Mouse (Mus musculus) frontal cortex, adult 2 months (tissue): Measurements from ENCODE around the gene Bri3. TPM values are rescaled to one million over a fixed set of nuclear protein-coding genes. Genes with fewer than 3 reads are reported as not detected.
"Not testable (repeated sequence)": the region's sequence is repeated elsewhere in the genome, so short reads cannot be mapped to it uniquely, and the experiment has no call there.

ENCODE experiments used
- DNase-seq, 2 experiments: peaks; one replicate each; pipeline ENCODE4 v3.0.0; 2022; ENCODE audit warnings: low spot score in 1 of 2; ENCODE audit errors: extremely low spot score in 1 of 2
- polyA plus RNA-seq: library from polyadenylated mRNA; depleted of rRNA; stranded (reverse); fragments of >200 nt; gene quantifications from 2 replicates; pipeline ENCODE4 v1.2.3, GENCODE M21; 2012

The Bri3 gene
- polyA plus RNA-seq, 1 experiment, result 89.6 TPM

GRCm38 (mm10) chr5:144288391-144288790 lies 44.2 kb downstream of the Bri3 start:
- no peak for DNase-seq

DNA sequence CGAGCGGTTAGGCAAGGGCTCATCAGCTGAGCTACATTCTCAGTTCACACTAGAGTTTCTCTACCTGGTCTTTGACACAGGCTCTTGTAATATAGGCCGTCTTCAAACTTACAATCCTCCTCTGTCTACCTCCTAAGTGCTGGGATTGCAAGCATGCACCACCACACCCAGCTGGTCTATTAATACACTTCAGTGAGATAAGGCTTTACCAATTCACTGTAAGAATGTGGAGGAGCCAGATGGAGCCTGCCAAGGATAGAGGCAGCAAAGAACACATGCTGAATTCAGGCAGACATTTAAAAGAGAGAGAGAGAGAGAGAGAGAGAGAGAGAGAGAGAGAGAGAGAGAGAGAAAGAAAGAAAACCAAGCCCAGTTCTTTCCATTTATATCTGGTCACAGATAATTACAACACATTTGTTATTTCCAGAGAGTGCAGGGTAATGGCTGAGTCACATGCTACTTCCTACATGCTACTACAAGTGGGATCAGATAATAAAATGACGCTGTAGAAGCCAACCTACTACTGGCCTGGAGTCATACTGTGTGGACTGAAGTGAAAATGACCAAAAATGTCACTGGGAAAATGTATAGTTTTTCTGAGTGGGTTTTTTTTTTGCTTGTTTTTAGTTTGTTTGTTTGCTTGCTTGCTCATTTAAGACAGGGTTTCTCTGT lies 45.7 kb downstream of the Bri3 start:
- DNase-seq, result peak; percentile 30 to 42

DNA sequence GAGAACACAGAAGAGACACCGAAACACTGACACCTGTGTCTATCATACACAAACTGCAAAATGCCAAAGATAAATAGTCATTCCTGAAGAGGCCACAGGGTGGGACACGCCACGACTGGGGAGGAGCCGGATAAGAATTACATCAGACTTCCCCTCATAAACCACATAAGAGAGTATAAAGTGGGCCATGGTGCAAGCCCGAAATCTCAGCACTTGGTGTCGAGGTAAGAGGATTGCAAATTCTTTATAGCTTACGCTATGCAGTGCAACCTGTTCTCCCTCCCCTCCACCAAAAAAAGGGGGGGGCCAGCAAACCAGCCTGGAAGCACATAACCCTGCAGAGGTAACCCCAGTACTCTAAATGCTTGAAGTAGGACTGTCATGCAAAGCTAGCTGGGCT lies 50.7 kb downstream of the Bri3 start:
- no peak for DNase-seq

DNA sequence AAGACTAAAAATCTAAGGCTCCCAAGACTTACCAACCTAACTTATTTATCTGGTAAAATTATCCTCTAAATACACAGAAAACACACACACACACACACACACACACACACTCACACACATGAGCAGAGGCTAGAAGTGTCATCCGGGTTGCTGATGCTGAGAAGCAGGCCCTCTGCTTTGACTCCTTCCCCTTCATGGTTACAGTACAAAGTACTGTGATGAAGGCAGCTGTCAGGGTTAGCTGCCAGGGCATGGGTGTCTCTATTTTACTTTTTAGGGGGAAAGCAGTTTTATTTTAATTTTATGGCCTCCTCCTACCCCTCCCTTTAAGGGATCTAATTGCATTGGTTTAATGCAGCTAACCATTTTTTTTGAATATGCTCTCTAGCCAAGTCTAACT lies 51.1 kb downstream of the Bri3 start:
- DNase-seq, result no peak

DNA sequence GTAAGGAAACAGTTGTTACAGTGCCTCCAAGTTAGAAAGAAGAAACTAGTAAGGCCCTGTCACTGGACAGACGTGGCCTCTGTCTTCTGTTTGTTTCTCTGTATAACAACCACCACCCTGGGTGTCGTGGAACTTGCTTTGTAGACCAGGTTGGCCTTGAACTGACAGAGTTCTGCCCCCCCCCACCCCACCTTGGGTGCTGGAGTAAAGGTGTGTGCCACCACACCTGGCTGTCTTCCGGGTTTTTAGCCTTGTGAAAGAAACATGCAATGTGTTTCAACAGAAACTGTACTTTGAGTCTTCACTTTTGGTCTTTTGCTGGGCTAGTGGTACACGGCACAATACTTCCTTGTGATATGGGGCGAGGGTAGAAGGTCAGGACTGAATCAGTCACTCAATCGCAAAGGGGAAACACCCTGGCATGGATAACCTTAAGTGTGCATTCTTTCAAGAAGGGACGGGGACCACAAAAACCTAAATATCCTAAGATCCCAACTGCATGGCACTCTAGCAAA lies 51.9 kb downstream of the Bri3 start:
- no peak for DNase-seq

GRCm38 (mm10) chr5:144303071-144303470 lies 58.8 kb downstream of the Bri3 start:
- no peak for DNase-seq

- DNase-seq, result no peak
These were observed 64.7 kb downstream of the Bri3 start for GRCm38 (mm10) chr5:144308929-144309328.

- no peak for DNase-seq
These were observed 67.9 kb downstream of the Bri3 start for GRCm38 (mm10) chr5:144312183-144312582.

GRCm38 (mm10) chr5:144313335-144313734 lies 69.1 kb downstream of the Bri3 start:
- DNase-seq, result no peak

- DNase-seq, result no peak
These were observed 70.7 kb downstream of the Bri3 start for GRCm38 (mm10) chr5:144314731-144315494.

DNA sequence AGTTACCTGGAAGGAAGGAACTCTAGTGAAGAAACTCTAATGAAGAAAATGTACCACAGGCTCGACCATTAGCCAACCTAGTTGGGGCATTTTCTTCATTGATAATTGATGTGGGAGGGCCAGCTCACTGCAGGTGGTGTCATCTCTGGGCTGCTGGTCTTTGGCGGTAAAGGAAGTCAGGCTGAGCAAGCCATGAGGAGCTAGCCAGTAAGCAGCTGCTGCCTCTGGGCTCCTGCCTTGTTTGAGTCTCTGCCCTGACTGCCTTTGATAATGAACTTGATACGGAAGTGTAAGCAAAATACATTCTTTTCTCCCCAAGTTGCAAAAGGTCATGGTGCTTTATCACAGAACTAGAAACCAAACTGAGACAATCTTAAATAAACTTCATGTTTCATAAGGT lies 72.2 kb downstream of the Bri3 start:
- DNase-seq, result no peak

GRCm38 (mm10) chr5:144317426-144317825 lies 73.2 kb downstream of the Bri3 start:
- no peak for DNase-seq

- no peak for DNase-seq
These were observed 74.0 kb downstream of the Bri3 start for GRCm38 (mm10) chr5:144318286-144318685.

DNA sequence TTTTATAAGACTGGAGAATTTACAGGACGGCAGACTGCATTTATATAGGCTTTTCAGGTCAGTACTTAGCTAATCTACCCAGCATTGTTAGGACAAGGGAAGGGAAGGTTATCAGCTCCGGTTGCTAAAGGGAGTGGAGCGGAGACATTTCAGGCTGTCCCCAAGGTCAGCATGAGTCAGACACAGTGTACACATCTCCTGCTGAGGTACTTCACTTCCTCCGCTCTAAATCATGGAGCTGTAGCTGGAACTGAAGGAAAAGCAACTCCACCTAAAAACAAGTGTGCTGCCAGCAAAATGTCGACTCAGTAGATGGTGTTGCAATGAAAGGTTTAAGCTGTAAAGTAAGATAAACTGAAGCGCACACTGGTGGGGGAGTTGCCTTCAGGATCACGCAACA lies 77.4 kb downstream of the Bri3 start:
- DNase-seq, result no peak

GRCm38 (mm10) chr5:144322717-144323116 lies 78.5 kb downstream of the Bri3 start:
- DNase-seq, result no peak

- no peak for DNase-seq
These were observed 89.8 kb downstream of the Bri3 start for GRCm38 (mm10) chr5:144334010-144334409.

DNA sequence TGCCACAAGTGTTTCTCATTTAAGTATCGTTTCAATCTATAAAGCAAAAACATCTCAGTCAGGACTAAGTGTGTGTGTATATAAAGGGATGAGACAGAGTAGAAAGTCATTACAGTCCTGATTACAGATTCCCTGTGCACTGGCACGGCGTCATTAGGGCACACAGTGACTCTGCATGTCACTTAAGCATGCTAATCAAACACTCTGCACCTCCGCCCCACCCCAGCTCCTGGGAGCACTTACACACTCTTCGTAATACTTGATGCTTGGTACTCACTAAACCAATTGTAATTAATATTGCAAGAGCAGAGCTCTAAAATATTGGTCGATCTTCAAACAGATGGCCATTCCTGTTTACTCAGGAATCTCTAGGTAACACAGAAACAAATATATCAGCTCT lies 91.1 kb downstream of the Bri3 start:
- DNase-seq, result not testable (repeated sequence)

- no peak for DNase-seq
These were observed 94.5 kb downstream of the Bri3 start for GRCm38 (mm10) chr5:144338787-144339186.

DNA sequence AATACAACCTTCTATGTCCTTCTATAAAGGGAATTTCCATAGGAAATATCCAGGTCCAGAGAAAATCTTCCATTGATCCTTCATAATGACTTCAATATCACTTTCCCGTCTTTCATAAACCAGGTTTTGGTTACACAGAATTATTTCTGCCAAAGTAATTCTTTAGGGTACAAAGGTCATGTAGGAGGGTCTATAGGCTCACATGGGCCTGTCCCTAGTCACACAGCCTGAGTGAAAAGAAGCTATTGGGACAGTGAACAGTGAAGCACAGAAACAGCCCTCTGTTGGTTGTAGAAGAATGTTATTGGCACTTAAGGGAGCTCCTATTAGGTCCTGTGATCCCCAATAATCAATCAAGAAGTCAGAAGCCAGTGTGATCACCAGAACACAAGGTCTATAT lies 96.8 kb downstream of the Bri3 start:
- DNase-seq, result no peak

DNA sequence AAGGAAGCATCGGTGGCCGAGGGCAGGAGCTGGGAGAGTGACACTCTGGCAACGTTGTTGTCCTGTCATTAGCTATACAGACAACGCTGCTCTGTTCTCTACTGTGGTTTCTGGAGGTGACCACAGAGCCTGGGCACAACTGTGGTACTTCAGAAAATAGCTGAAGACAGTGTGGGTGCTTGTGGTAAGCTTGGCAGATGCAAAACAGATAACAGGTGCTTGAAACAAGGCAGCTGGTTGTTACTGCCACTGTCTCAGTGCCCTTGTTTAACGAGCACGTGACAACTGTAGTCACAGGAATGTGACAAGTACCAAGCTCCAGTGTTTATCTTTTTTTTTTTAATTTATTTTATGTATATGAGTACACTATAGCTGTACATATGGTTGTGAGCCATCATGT lies 100.4 kb downstream of the Bri3 start:
- DNase-seq, result no peak

GRCm38 (mm10) chr5:144351185-144351584 lies 106.9 kb downstream of the Bri3 start:
- no peak for DNase-seq
